Mouse (Mus musculus): Measurements from ENCODE around the gene Uimc1.
A peak's percentile ranks its signal among the peaks of the same experiment; 100 is the strongest.

DNA sequence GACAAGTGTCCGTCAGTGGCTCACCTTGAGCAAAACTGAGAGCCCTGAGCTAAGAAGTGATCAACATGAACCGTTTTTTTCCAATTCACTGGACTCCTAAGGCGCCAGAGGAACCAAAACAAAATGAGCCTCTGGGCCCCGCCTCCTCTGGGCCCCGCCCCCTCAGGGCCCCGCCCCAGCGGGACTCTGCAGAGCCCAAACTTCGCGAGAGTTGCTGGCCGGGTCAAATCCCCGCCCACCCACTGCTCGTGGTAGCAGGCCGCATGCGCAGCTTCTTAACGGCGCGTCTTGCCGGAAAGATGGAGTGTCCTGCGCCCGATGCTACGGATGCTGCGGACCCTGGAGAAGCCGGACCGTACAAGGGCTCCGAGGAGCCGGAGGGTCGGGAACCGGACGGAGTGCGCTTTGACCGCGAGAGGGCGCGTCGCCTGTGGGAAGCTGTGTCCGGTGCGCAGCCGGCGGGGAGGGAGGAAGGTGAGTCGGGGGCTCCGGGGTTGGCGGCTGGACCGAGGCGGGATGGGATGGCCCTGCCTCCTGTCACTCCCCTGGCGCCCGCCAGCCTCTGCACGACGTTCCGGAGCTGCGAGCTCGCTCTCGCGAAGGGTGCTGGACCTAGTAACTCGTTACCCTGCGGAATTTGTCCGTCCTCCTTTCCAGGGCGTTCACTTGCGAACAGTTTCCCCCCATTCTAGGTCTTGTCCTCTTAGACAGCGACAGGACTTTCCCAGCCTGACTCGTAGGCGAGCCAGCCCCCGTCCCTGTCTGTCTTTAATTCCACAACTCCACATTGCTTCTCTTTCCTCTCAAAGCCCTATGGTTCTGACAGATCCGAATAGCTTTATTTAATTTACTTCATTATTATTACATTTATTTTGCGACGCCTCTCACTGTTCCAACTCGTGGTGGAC is 5.2 kb upstream of the Uimc1 start, which contains the start of gene Zfp346:
- TF ChIP-seq POLR2A (IDR thresholded peaks at IDR 0.05; ENCODE audit: control insufficient read depth, extremely low read depth, insufficient read depth, low read length, poor library complexity), result peak; percentile 88
- peak; percentile 84 for TF ChIP-seq CTCF (IDR thresholded peaks at IDR 0.05; ENCODE audit: borderline replicate concordance, control insufficient read depth, extremely low read depth, insufficient read depth, low read length, poor library complexity)
